Mouse (Mus musculus) duodenum, adult 2 months (tissue): ENCODE data around the gene Enpp7. TPM values are rescaled to one million over a fixed set of nuclear protein-coding genes. Genes with fewer than 3 reads are reported as not detected.

Source experiments
- polyA plus RNA-seq: library from polyadenylated mRNA; depleted of rRNA; stranded (reverse); fragments of >200 nt; gene quantifications from 2 replicates; pipeline ENCODE4 v1.2.3, GENCODE M21; 2012; ENCODE audit warnings: low replicate concordance; rRNA removed

Gene Enpp7
- polyA plus RNA-seq = 4.8 and 1,366 TPM in 2 replicates

DNA sequence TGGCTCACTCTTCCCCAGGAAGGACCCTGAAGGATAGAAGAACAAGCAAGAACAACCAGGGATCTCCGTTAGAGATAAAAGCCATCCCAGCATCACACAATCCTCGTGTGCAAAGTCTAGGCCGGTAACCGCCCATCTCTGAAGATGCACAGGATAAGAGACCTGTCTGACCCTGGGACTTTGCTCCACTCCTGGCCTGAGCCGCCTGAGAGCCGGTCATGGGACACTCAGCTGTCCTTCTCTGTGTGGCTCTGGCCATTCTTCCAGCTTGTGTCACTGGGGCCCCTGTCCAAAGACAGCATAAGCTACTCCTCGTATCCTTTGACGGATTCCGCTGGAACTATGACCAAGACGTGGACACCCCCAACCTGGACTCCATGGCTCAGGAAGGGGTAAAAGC lies at the start of gene Enpp7:
Enpp7 (plus strand) TSS at position 190 of the 400 bp plus-strand sequence.

DNA sequence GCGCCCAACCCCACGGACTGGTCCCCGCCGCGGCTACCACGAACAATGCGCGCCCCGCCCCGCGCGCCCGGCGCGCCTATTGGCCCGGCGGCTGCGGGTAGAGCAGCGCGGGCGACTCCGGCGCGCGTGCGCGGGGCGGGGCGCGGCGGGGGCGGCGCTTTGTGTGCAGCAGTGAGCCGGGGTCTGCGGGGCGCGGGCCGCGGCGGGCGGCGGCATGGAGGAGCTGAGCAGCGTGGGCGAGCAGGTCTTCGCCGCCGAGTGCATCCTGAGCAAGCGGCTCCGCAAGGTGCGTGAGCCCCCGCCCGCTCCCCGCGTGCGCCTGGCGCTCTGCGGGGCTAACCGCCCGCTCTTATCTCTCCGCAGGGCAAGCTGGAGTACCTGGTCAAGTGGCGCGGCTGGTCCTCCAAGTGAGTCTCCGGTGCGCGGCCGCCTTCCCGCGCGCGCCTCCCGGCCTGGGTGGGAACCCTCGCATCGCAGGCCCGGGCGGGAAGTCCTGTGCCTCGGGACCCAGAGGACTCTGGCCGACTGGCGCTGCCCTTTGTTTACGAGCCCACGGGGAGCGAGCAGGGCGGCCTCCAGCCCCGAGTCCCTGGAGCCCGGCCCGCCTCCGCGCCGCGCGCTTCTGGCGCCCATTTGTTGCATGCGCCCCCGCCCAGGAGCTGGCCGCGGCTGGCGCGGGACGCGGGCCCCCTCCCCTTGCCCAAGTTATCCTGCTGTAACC lies 35.1 kb downstream of the Enpp7 start, which contains the start of gene Cbx2:
Cbx2 (plus strand) TSS at position 68 of the 721 bp plus-strand sequence.

DNA sequence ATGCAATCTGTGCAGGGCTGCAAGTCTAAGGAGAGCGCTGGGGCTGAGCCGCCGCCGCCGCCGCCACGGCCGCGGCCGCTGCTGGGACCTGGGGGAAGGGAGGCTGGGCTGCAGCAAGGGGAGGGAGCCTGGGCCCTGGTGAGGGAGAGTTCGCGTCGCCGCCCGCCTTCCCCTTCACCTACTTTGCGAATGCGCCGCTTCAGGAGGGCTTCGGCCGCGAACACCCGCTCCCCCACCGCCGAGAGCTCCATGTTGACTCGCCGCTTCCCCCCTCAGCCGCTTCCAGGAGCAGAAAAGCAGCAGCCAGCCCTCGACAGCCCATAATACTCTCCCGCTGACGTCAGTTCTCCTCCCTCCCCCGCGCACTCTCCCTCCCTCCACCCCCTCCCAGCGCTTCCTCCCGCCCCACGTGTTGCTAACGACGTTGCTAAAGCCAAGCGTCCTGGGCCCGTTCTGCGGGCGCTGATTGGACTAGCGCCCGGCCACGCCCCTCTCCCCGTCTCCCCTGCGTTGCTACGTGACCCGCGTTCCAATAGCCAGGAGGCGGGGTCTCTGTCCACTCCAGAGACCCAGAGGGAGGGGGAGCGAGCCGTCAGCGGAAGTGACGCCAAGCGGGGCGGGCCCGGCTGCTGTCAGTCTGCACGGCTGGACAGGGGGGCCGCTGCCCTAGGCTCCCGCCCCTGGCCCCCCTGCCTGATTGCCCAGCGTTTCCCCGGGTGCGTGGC lies 52.8 kb downstream of the Enpp7 start, which contains the start of gene Cbx8:
Cbx8 (minus strand) TSS at position 370 of the 725 bp plus-strand sequence.

Other genes with a start within 250 kb of the Enpp7 start
- 0.11 and 0.12 TPM in 2 replicates for gene Rbfox3, start 76.6 kb upstream of the Enpp7 start, polyA plus RNA-seq
- 2.0 and 3.3 TPM in 2 replicates for gene Cbx2, start 34.8 kb downstream of the Enpp7 start, polyA plus RNA-seq
- gene Cbx8, start 52.8 kb downstream of the Enpp7 start, polyA plus RNA-seq = 3.4 and 8.1 TPM in 2 replicates
- 8.4 and 9.1 TPM in 2 replicates for gene Cbx4, start 98.0 kb downstream of the Enpp7 start, polyA plus RNA-seq
- gene Tbc1d16, start 240.3 kb downstream of the Enpp7 start, polyA plus RNA-seq = 2.4 and 5.3 TPM in 2 replicates
- 0.28 TPM in 1 of 2 replicates, not detected in the other for gene Ccdc40, start 240.4 kb downstream of the Enpp7 start, polyA plus RNA-seq